Mouse (Mus musculus): Measurements from ENCODE around the gene Pawr.

DNA sequence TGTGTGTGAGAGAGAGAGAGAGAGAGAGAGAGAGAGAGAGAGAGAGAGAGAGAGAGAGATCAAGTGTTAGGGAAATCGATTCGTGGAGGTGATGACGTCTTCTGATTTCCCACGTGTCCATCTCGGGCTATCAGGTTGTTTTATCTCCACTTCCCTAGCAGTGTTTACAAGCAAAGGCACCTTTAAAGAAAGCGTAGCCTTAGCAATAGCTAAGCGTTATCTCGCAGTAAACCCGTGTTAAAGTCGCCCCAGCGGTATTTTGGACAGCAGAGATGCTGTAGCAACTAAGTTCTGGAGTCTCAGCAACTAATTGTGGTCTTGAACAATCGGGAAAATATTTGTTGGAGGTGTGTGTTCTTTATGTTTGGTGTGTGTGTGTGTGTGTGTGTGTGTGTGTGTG, 1.7 kb downstream of the Pawr start:
- TF ChIP-seq CTCF (IDR thresholded peaks at IDR 0.05; ENCODE audit: borderline replicate concordance, control insufficient read depth, extremely low read depth, insufficient read depth, low read length, poor library complexity) (no peak), POLR2A (IDR thresholded peaks at IDR 0.05; ENCODE audit: control insufficient read depth, extremely low read depth, insufficient read depth, low read length, poor library complexity) (no peak)

Measured in thymus, adult 2 months (tissue).